ENCODE assay signal across 14 mouse cellular contexts in the genomic region with DNA sequence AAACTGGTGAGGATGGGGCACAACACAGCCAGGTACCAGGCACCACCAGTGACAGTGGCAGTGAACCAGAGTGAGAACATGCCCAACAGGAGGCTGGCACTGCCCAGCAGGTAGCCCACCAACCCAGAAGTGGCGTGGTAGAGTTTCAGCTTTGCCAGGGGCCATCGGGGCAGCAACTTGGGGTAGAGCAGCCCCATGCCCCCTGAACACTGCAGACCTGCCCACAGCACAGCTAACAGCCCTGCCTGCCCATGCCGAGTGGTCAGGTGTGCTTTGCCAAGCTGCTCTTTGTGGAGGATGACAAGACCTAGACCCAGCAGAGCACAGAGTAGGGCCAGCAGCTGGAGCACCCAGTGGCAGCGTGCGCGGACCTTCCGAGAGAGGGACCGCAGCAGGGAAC. TPM values are rescaled to one million over a fixed set of nuclear protein-coding genes. Genes with fewer than 3 reads are reported as not detected.
"Had no signal": no experiment of that assay in that cellular context is flagged by ENCODE, and none has a peak within 500 bp of the region (broad histone marks: within the 10 kb centered on the region; RNA-seq: fewer than 3 reads in every experiment).

No protein-coding gene starts in this region.

- H3K27ac ChIP-seq: limb, embryonic 15.5 days; midbrain, embryonic 13.5 days; neural tube, embryonic 13.5 days; stomach, embryonic 15.5 days had no signal

- H3K9me3 ChIP-seq: limb, embryonic 15.5 days; liver, embryonic 12.5 days; midbrain, embryonic 13.5 days; neural tube, embryonic 13.5 days; stomach, embryonic 15.5 days had no signal

- DNase-seq: kidney, adult 18-20 months; kidney, postnatal 36 days; layer of hippocampus, adult 9-11 months; layer of hippocampus, postnatal 36 days; lung, embryonic 14.5 days; lung, postnatal 10 days; right cerebral cortex, postnatal 14 days; thymus, postnatal 14 days had no signal

- H3K4me2 ChIP-seq: limb, embryonic 15.5 days; liver, embryonic 12.5 days; stomach, embryonic 15.5 days had no signal

- H3K9ac ChIP-seq: limb, embryonic 15.5 days; liver, embryonic 12.5 days; lung, embryonic 14.5 days; neural tube, embryonic 13.5 days; stomach, embryonic 15.5 days had no signal

- ATAC-seq: liver, embryonic 12.5 days; midbrain, embryonic 13.5 days had no signal

- H3K4me3 ChIP-seq: limb, embryonic 15.5 days; liver, embryonic 12.5 days had no signal

- H3K27me3 ChIP-seq: limb, embryonic 15.5 days; liver, embryonic 12.5 days; midbrain, embryonic 13.5 days; neural tube, embryonic 13.5 days; stomach, embryonic 15.5 days had no signal

RNA-seq across cellular contexts. Expression of a gene that starts 7.2 kb away (rescaled TPM):
- total RNA-seq: megakaryocyte-erythroid progenitor cell, adult 5-6 weeks had no signal
- polyA plus RNA-seq: liver, embryonic 12.5 days had no signal
